Mouse (Mus musculus): ENCODE measurements at regions not wholly inside any gene's neighbourhood (a gene's known extent, or its start where the extent isn't known, plus 50 kb on each side); places are given as distances from the start of the nearest gene placed in this dataset.

DNA sequence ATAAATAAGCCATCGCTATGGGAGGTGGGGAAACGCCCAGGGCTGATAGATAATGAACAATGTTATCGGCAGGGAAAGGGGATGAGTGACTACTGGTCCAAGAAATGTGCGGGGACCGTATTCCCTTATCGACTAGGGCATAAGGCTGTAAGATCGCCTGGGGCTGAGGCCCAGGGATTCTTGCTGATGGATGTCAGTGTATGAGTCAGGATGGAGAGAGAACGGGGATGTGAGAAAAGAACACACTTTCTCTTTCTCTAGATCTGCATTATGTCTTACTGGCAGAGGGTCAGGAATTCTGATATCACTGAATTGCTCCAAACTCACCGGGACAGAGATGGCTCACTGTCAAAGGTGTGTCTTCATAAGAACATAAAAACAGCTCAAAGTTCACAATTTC is 92.9 kb upstream of the Fam3c start:
- TF ChIP-seq CTCF (IDR thresholded peaks at IDR 0.05; ENCODE audit: low read depth) (no peak), EP300 (IDR thresholded peaks at IDR 0.05; ENCODE audit: low read depth) (no peak)

Measured in heart, postnatal 0 days (tissue).